Mouse (Mus musculus): ENCODE data around the gene Dido1. TPM values are rescaled to one million over a fixed set of nuclear protein-coding genes. Genes with fewer than 3 reads are reported as not detected.

Gene Dido1
- polyA plus RNA-seq (2015; fragmentation: Nextera tagmentation; extraction: Ambion mirVana), result 23.4 and 27.4 TPM in 2 replicates

DNA sequence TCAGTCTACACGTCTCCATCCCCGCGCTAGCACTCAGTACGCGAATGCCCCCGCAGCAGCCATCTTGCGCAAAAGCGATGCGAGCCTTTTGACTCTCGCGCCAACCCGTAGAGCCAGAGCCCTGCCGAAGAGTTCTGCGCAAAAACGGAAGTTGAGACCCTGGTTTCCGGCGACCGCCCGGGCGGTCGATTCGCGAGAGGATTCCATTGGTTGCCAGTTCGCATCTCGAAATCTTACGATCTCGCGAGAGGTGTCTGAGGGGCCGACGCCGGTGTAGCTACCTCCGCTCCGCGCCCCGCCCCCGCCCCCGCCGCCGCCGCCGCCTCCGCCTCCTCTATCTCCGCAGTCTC lies at the start of gene Dido1, which contains the start of gene Gid8:
Gene Dido1 (minus strand): TSS at position 77 of the 350 bp plus-strand sequence.
Gene Gid8 (plus strand): TSS at position 195 of the 350 bp plus-strand sequence.

GRCm38 (mm10) chr2:180724585-180725413 lies 15.0 kb upstream of the Dido1 start, which contains the start of gene Slc17a9:
Gene Slc17a9, plus strand, starts transcription at chr2:180725263.

DNA sequence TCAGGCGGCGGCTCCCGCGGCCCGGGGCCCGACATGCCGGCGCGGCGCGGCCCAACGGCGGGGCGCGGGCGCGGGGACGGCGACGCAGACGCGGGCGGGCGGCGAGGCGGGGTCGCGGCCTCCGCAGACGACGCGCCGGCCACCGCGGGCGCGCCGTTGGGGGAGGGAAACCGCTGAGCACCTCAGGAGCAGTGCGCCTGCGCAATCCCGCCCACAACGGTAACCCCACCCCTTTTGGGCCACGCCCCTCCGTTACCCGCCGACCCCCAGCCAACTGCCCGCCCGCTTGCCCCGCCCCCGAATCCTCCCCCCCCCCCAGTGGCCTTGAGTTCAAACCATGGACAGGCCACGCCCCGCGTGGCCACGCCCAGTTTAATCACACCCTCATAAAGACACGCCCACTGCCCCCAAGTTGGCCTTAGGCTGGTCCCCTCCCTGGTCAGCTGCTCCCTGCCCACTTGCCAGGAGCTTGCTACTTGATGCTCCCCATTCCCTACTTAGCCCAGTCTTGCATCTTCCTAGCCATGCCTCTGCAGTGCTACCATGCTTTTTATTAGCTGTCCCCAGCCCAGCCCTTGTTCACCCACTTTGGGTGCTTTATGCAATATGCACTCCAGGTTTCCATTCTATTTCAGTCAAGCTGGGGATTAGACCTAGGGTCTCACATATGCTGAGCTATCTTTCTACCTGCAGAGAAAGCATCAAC lies 67.1 kb downstream of the Dido1 start, which contains the start of gene Tcfl5:
Gene Tcfl5 (minus strand): TSS at position 154 of the 706 bp plus-strand sequence.

Other genes starting within 250 kb of the Dido1 start
- 3.3 and 3.4 TPM in 2 replicates for gene Ntsr1, start 210.0 kb downstream of the Dido1 start, polyA plus RNA-seq (2015; fragmentation: Nextera tagmentation; extraction: Ambion mirVana)
- 26.4 and 30.6 TPM in 2 replicates for gene Mrgbp, start 128.7 kb downstream of the Dido1 start, polyA plus RNA-seq (2015; fragmentation: Nextera tagmentation; extraction: Ambion mirVana)
- 70.0 and 75.2 TPM in 2 replicates for gene Ogfr, start 120.8 kb downstream of the Dido1 start, polyA plus RNA-seq (2015; fragmentation: Nextera tagmentation; extraction: Ambion mirVana)
- gene Col9a3, start 112.2 kb downstream of the Dido1 start, polyA plus RNA-seq (2015; fragmentation: Nextera tagmentation; extraction: Ambion mirVana), result 57.3 and 76.3 TPM in 2 replicates
- gene Tcfl5, start 67.3 kb downstream of the Dido1 start, polyA plus RNA-seq (2015; fragmentation: Nextera tagmentation; extraction: Ambion mirVana), result 0.80 and 2.1 TPM in 2 replicates
- gene Gid8, start 118 bp upstream of the Dido1 start, polyA plus RNA-seq (2015; fragmentation: Nextera tagmentation; extraction: Ambion mirVana), result 48.2 and 50.1 TPM in 2 replicates
- gene Slc17a9, start 15.3 kb upstream of the Dido1 start, polyA plus RNA-seq (2015; fragmentation: Nextera tagmentation; extraction: Ambion mirVana), result 0.31 TPM in 2 replicates
- 0.76 and 0.84 TPM in 2 replicates for gene Bhlhe23, start 66.9 kb upstream of the Dido1 start, polyA plus RNA-seq (2015; fragmentation: Nextera tagmentation; extraction: Ambion mirVana)
- 49.8 and 52.6 TPM in 2 replicates for gene Ythdf1, start 210.9 kb upstream of the Dido1 start, polyA plus RNA-seq (2015; fragmentation: Nextera tagmentation; extraction: Ambion mirVana)
- not detected in 2 replicates for gene Birc7, start 219.0 kb upstream of the Dido1 start, polyA plus RNA-seq (2015; fragmentation: Nextera tagmentation; extraction: Ambion mirVana)
- gene Nkain4, start 244.7 kb upstream of the Dido1 start, polyA plus RNA-seq (2015; fragmentation: Nextera tagmentation; extraction: Ambion mirVana), result 129 and 136 TPM in 2 replicates

All from neural tube, postnatal 0 days (tissue).